Mouse (Mus musculus) megakaryocyte progenitor cell, adult 5-6 weeks (primary cell): ENCODE results near the gene Slc22a27. TPM values are rescaled to one million over a fixed set of nuclear protein-coding genes. Genes with fewer than 3 reads are reported as not detected.
"Not testable (repeated sequence)": the region's sequence is repeated elsewhere in the genome, so short reads cannot be mapped to it uniquely, and the experiment has no call there.

Experiments
- ATAC-seq: replicated peaks from 2 replicates; pipeline ENCODE4 v1.8.0; 2016; ENCODE audit warnings: mild to moderate bottlenecking, moderate TSS enrichment, inconsistent platforms; ENCODE audit not compliant: poor library complexity
- total RNA-seq, 2 experiments: library from RNA; stranded (forward) in 1 of 2; stranded (reverse) in 1 of 2; fragments of 157-497, 149-512 nt in 1 of 2; fragments of 200-1000 nt in 1 of 2; gene quantifications; 2 replicates each; pipeline versions ENCODE4 v1.2.3 to v1.2.4; 2015 to 2017

Gene Slc22a27
- total RNA-seq (2015) = not detected in 2 replicates
- total RNA-seq (2017) = not detected in 2 replicates

- ATAC-seq = not testable (repeated sequence)
Measured at GRCm38 (mm10) chr19:7965927-7966326, at the start of gene Slc22a27. Gene Slc22a27 (minus strand): TSS chr19:7966027.

DNA sequence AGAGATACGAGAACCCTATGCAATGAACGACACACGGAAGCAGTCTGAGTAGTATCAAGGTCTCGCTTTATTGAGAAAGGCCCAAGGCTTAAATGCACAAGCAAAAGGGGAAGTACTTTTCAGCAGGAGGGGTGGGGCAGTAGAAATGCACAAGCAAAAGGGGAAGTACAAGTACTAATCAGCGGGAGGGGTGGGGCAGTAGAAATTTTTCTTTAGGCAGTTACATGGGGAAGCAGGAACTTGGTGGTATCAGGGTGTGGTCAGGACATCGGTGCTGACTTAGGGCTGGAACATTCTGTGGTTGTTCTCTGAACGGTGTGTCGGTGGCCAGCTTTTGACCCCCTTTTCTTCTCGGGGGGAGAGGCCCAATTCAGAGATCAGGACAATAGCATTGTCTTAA is 45.8 kb upstream of the Slc22a27 start:
- ATAC-seq = not testable (repeated sequence)

DNA sequence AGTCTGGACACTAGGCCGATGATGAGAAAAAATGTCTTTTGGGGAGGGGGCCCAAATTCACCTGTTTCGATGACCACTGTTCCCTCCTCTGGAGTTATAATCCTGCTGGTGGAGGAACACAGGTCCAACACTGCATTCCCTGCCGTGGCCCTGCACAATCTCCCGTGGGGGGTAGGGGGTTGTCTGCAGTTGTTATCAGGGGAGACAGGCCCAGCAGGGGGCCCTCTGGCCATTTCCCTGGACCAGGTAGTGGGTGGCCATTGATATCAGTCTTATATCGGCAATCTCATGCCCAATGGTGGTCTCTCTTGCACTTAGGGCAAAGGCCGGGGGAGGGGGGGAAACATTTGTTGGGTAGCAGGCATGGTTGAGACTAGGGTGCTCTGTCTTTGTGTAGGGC is 43.3 kb upstream of the Slc22a27 start:
- ATAC-seq = not testable (repeated sequence)

DNA sequence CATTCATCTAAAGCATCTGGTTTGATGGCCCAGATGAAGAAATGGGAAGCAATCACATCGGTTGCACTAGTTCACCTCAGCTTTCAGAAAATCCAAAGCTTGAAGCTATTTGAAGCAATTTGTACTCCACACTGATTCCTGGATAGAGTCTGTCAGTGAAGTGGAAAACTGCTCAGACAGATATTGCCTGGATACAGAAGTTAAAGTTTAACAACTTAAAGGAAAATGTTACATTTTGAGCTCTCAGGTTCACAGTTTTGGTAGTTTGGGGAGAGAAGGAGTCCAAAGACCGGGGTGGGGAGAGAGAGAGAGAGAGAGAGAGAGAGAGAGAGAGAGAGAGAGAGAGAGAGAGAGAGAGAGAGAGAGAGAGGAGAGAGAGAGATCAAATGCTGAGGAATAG is 2.9 kb upstream of the Slc22a27 start:
- ATAC-seq = no peak

- not testable (repeated sequence) for ATAC-seq
Measured at GRCm38 (mm10) chr19:7966550-7966949, 723 bp upstream of the Slc22a27 start.

GRCm38 (mm10) chr19:7939391-7939790 is 26.4 kb downstream of the Slc22a27 start:
- ATAC-seq = not testable (repeated sequence)

- no peak for ATAC-seq
Measured at GRCm38 (mm10) chr19:7876626-7877025, 89.2 kb downstream of the Slc22a27 start.

- ATAC-seq = no peak
Measured at GRCm38 (mm10) chr19:7829851-7830250, 136.0 kb downstream of the Slc22a27 start.

Other genes with a start within 250 kb of the Slc22a27 start
- not detected in 2 replicates for gene Slc22a26, start 163.4 kb downstream of the Slc22a27 start, total RNA-seq (2015)
- not detected in 2 replicates for gene Slc22a26, start 163.4 kb downstream of the Slc22a27 start, total RNA-seq (2017)
- gene Slc22a28, start 166.0 kb upstream of the Slc22a27 start, total RNA-seq (2015) = not detected in 2 replicates
- not detected in 2 replicates for gene Slc22a28, start 166.0 kb upstream of the Slc22a27 start, total RNA-seq (2017)